Mouse (Mus musculus): ENCODE data around the gene Gm8267.
"Not testable (repeated sequence)": the region's sequence is repeated elsewhere in the genome, so short reads cannot be mapped to it uniquely, and the experiment has no call there.

Gm8267 gene

DNA sequence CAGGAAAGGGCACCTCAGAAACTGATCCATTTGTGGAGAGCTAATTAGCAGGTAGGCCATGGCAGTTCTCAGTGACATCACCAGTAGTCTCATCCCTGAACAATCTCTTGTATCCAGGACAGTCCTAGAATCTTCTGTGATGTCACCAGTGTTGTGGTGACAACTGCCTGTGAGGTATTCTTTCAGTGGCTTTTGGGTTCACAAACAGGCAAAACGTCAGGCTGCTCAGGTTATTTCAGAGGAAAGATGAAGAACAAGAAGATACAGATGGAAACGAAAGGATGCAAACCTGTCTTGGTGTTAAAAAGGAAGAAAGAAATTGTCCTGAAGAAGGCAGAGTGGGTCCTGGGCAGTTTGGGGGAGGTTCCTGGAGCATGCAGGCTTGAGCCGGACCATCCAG lies at the start of gene Gm8267:
Gm8267 (minus strand) TSS at position 101 of the 400 bp plus-strand sequence.
- no peak for DNase-seq

DNA sequence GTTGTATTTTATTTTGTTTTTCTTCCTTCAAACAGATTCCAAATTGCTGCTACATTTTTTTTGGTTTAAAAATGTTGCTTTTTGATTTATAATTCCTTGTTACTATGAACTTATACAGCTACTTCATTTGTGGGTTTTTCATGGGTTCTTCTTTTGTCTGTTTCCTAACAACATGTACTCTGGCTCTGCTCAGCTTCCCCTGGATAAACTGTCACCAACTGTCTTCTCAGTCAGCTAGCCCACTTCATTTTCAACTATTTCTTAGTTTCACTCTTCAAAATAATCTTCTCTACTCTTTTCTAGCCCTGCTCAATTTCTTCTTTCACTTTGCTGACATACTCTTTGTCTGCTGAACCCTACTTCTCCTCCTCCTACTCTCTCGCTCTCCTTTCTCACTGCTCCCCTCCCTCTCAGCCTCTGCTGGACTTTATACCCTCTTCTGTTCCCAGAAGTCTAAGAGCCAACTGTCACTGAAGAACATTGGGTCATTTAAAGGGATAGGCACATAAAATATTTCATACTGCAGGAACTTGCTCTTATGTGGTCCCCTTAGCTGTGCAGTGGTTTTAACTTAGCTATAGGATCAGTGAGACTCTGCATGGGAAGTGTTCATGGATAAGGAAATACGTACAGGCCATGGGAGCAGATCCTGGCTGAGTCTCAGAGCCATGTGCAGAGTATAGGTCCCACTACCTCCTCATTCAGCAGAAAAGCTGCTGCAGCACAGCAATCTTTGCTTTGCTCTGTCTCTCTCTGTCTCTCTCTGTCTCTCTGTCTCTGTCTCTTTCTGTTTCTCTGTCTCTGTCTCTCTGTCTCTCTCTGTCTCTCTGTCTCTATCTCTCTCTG lies 39.6 kb upstream of the Gm8267 start:
- DNase-seq, result peak; percentile 42 to 69

- DNase-seq, result not testable (repeated sequence)
Measured at GRCm38 (mm10) chr14:44742789-44743188, 7.4 kb downstream of the Gm8267 start.

GRCm38 (mm10) chr14:44730711-44731110 lies 19.4 kb downstream of the Gm8267 start:
- not testable (repeated sequence) for DNase-seq

- not testable (repeated sequence) for DNase-seq
Measured at GRCm38 (mm10) chr14:44706356-44706755, 43.8 kb downstream of the Gm8267 start, which contains the start of gene Gm8257. Gm8257 (minus strand) TSS chr14:44706456.
